Mouse (Mus musculus) midbrain, embryonic 12.5 days (tissue): Measurements from ENCODE around the gene Gdf15. TPM values are rescaled to one million over a fixed set of nuclear protein-coding genes. Genes with fewer than 3 reads are reported as not detected.

Source experiments
- ATAC-seq: fragments of 200-750 bp; cut with Nextera tagmentation; 2 replicates; pipeline ENCODE4 v1.8.0; 2017; ENCODE audit warnings: low read depth, moderate TSS enrichment, moderate library complexity; ENCODE audit not compliant: low FRiP score
- H3K27ac ChIP-seq: fragments of 300-500 bp; sonication (generic); replicated peaks from 2 replicates; pipeline ENCODE4 v1.5.1; 2016; ENCODE audit warnings: mild to moderate bottlenecking
- H3K27me3 ChIP-seq: fragments of 300-500 bp; sonication (generic); 2 replicates; pipeline ENCODE4 v1.6.1; 2016; ENCODE audit warnings: mild to moderate bottlenecking
- H3K36me3 ChIP-seq: fragments of 300-500 bp; sonication (generic); 2 replicates; pipeline ENCODE4 v1.6.1; 2016
- H3K4me1 ChIP-seq: fragments of 300-500 bp; sonication (generic); 2 replicates; pipeline ENCODE4 v1.6.1; 2016
- H3K4me2 ChIP-seq: fragments of 300-500 bp; sonication (generic); replicated peaks from 2 replicates; pipeline ENCODE4 v1.6.1; 2016; ENCODE audit warnings: mild to moderate bottlenecking, moderate library complexity
- H3K4me3 ChIP-seq: fragments of 300-500 bp; sonication (generic); 2 replicates; pipeline ENCODE4 v1.5.1; 2016; ENCODE audit warnings: mild to moderate bottlenecking
- H3K9ac ChIP-seq: fragments of 300-500 bp; sonication (generic); replicated peaks from 2 replicates; pipeline ENCODE4 v1.6.1; 2016; ENCODE audit warnings: mild to moderate bottlenecking, moderate library complexity
- H3K9me3 ChIP-seq: fragments of 300-500 bp; sonication (generic); 2 replicates; pipeline ENCODE4 v1.6.1; 2016; ENCODE audit warnings: mild to moderate bottlenecking
- WGBS: fragments of 180-500 bp; shearing (Covaris S2); methylation state at CpG from one replicate; pipeline ENCODE4 v1.1.7; 2016; 5-methylcytosine and 5-hydroxymethylcytosine counted together
- polyA plus RNA-seq: library from polyadenylated mRNA; unstranded; fragments of >200 nt; fragmentation: Nextera tagmentation; extraction: Ambion mirVana; gene quantifications from 2 replicates; pipeline ENCODE4 v1.2.1, GENCODE M21; 2016

The Gdf15 gene
- 0.17 TPM in 1 of 2 replicates, not detected in the other for polyA plus RNA-seq

- Histone ChIP-seq H3K4me3 (no peak within 1 kb of the TSS), H3K27me3 (peaks cover 31% of the 10 kb centered on the region)
- 74% methylated on average over 6 of the region's 6 CpGs for WGBS
These were observed at the start of gene Gdf15 for GRCm38 (mm10) chr8:70632346-70632892. Gdf15 (minus strand) TSS chr8:70632456.

GRCm38 (mm10) chr8:70681410-70681809, 49.2 kb upstream of the Gdf15 start:
- H3K4me3 ChIP-seq = no peak overlapping the region
- H3K4me1 ChIP-seq = peaks cover 11% of the 10 kb centered on the region; the same call in 1 of the 2 replicates
- H3K27ac ChIP-seq = no peak overlapping the region
- 75% methylated on average over 3 of the region's 3 CpGs for WGBS
- no peak overlapping the region for H3K9ac ChIP-seq
- no peaks in the 10 kb centered on the region for H3K9me3 ChIP-seq
- H3K27me3 ChIP-seq = no peaks in the 10 kb centered on the region
- ATAC-seq = no peak
- no peak overlapping the region for H3K4me2 ChIP-seq
- H3K36me3 ChIP-seq = peaks cover 20% of the 10 kb centered on the region

More at GRCm38 (mm10) chr8:70632346-70632892, at the start of gene Gdf15:
- Histone ChIP-seq H3K4me2 (no peak within 1 kb of the TSS), H3K36me3 (no peaks in the 10 kb centered on the region), H3K27ac (no peak within 1 kb of the TSS), H3K4me1 (peaks cover 20% of the 10 kb centered on the region), H3K9ac (no peak within 1 kb of the TSS), H3K9me3 (no peaks in the 10 kb centered on the region)
- ATAC-seq = no peak

- Histone ChIP-seq H3K4me2 (no peak overlapping the region), H3K4me1 (peaks cover 12% of the 10 kb centered on the region; the same call in 1 of the 2 replicates), H3K9ac (no peak overlapping the region), H3K27me3 (no peaks in the 10 kb centered on the region), H3K36me3 (peaks cover 20% of the 10 kb centered on the region), H3K4me3 (no peak overlapping the region), H3K27ac (no peak overlapping the region), H3K9me3 (no peaks in the 10 kb centered on the region)
- ATAC-seq = no peak
- WGBS = 93% methylated on average over 3 of the region's 3 CpGs
These were observed 47.8 kb upstream of the Gdf15 start for GRCm38 (mm10) chr8:70680039-70680438.

- H3K9ac ChIP-seq = no peak overlapping the region
- H3K27me3 ChIP-seq = no peaks in the 10 kb centered on the region
- ATAC-seq = no peak
- WGBS = 91% methylated on average over 4 of the region's 4 CpGs
- no peaks in the 10 kb centered on the region for H3K9me3 ChIP-seq
- H3K4me3 ChIP-seq = no peak overlapping the region
- peaks cover 20% of the 10 kb centered on the region for H3K36me3 ChIP-seq
- H3K4me2 ChIP-seq = no peak overlapping the region
- peaks cover 16% of the 10 kb centered on the region; the same call in 1 of the 2 replicates for H3K4me1 ChIP-seq
- no peak overlapping the region for H3K27ac ChIP-seq
These were observed 47.1 kb upstream of the Gdf15 start for GRCm38 (mm10) chr8:70679404-70679803.

- no peaks in the 10 kb centered on the region for H3K27me3 ChIP-seq
- peaks cover 20% of the 10 kb centered on the region for H3K36me3 ChIP-seq
- no peaks in the 10 kb centered on the region for H3K9me3 ChIP-seq
- H3K4me2 ChIP-seq = no peak overlapping the region
- H3K4me3 ChIP-seq = no peak overlapping the region
- peaks cover 20% of the 10 kb centered on the region for H3K4me1 ChIP-seq
- ATAC-seq = no peak
- no peak overlapping the region for H3K9ac ChIP-seq
- no peak overlapping the region for H3K27ac ChIP-seq
These were observed 46.4 kb upstream of the Gdf15 start for GRCm38 (mm10) chr8:70678679-70679078.

DNA sequence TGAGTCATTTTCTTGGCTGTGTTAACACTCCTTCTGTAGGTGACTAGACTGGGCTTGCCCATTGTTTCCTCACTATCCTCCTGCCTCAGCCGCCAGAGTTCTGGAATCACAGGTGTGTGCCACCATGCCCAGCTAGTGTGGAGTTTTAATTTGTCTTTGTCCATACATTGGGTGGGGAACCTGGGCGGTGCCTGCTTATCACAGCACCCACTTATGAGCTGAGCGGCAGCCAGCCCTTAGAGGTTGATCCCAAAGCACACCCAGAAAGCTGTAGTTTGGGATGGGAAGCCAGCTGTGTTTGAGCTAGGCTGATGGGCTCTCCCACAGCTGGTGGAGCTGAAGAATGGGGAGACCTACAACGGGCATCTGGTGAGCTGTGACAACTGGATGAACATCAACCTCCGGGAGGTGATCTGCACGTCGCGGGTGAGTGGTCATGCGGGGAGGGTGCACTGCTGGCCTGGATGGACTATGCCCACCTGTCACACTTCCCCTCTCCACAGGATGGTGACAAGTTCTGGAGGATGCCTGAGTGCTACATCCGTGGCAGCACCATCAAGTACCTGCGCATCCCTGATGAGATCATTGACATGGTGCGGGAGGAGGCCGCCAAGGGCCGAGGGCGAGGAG, 45.3 kb upstream of the Gdf15 start:
- Histone ChIP-seq H3K9ac (no peak overlapping the region), H3K4me2 (no peak overlapping the region), H3K36me3 (peaks cover 20% of the 10 kb centered on the region), H3K27ac (no peak overlapping the region), H3K9me3 (no peaks in the 10 kb centered on the region), H3K4me3 (no peak overlapping the region), H3K4me1 (peaks cover 20% of the 10 kb centered on the region), H3K27me3 (no peaks in the 10 kb centered on the region)
- ATAC-seq = no peak
- 91% methylated on average over 15 of the region's 15 CpGs for WGBS

GRCm38 (mm10) chr8:70675336-70675735, 43.1 kb upstream of the Gdf15 start:
- Histone ChIP-seq H3K36me3 (peaks cover 20% of the 10 kb centered on the region), H3K4me2 (no peak overlapping the region), H3K9me3 (no peaks in the 10 kb centered on the region), H3K27ac (no peak overlapping the region), H3K4me3 (no peak overlapping the region), H3K27me3 (no peaks in the 10 kb centered on the region), H3K4me1 (peaks cover 15% of the 10 kb centered on the region), H3K9ac (no peak overlapping the region)
- no peak for ATAC-seq
- WGBS = 94% methylated on average over 1 of the region's 1 CpGs

GRCm38 (mm10) chr8:70674716-70675115, 42.5 kb upstream of the Gdf15 start:
- WGBS = 88% methylated on average over 4 of the region's 4 CpGs
- ATAC-seq = no peak
- H3K4me2 ChIP-seq = no peak overlapping the region
- H3K4me3 ChIP-seq = no peak overlapping the region
- H3K9ac ChIP-seq = no peak overlapping the region; the same call in 1 of the 2 replicates
- no peaks in the 10 kb centered on the region for H3K9me3 ChIP-seq
- peaks cover 20% of the 10 kb centered on the region for H3K36me3 ChIP-seq
- H3K27me3 ChIP-seq = no peaks in the 10 kb centered on the region
- H3K4me1 ChIP-seq = peaks cover 15% of the 10 kb centered on the region
- H3K27ac ChIP-seq = no peak overlapping the region

GRCm38 (mm10) chr8:70674109-70674508, 41.9 kb upstream of the Gdf15 start:
- H3K9me3 ChIP-seq = no peaks in the 10 kb centered on the region
- WGBS = 84% methylated on average over 3 of the region's 3 CpGs
- 0 out of 2 replicates have a peak, but pooled peaks have one; percentile 3 for ATAC-seq
- H3K4me1 ChIP-seq = peaks cover 15% of the 10 kb centered on the region
- H3K36me3 ChIP-seq = peaks cover 18% of the 10 kb centered on the region
- H3K4me2 ChIP-seq = peak overlapping the region; percentile 75
- no peaks in the 10 kb centered on the region for H3K27me3 ChIP-seq
- peak overlapping the region; percentile 71 for H3K9ac ChIP-seq
- H3K4me3 ChIP-seq = peak overlapping the region; percentile 69
- peak overlapping the region; percentile 92 for H3K27ac ChIP-seq

GRCm38 (mm10) chr8:70673079-70673856, 41.0 kb upstream of the Gdf15 start, which contains the start of gene Lsm4:
Lsm4 (plus strand) TSS chr8:70673248.
- peak within 1 kb of the TSS; percentile 69 for H3K4me3 ChIP-seq
- WGBS = under 1% methylated on average over 60 of the region's 60 CpGs
- peak; percentile 98 for ATAC-seq

DNA sequence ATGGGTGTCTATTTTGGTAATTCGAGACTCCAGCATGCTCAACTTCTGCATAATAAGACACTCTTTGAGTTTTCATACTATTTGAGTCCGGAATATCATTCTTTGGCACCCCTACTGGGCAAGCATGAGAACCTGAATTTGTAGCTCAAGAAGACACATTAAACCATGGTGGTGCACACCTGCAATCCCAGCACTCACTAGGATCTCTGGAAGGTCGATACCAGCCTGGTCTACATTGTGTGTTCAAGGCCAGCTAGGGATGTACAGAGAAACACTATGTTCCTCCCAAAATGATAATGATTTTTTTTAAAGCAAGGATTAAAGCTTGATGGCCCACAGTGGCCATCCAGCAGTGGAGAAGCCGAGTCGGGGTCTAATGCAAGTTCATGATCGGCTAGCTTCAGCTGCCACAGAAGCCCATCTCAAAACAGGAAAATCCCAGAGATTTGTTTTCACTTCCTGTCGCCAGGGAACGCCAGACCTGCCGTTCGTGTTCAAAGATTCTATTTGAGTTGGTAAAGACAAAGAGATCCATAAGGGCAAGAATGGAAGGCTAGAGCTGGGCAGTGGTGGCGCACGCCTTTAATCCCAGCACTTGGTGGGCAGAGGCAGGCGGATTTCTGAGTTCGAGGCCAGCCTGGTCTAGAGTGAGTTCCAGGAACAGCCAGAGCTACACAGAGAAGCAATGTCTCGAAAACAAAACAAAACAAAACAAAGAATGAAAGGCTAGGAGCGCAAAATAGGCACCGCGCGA, 40.2 kb upstream of the Gdf15 start:
- peak overlapping the region; percentile 47 for H3K4me2 ChIP-seq
- H3K27me3 ChIP-seq = no peaks in the 10 kb centered on the region
- peaks cover 2% of the 10 kb centered on the region; the same call in 1 of the 2 replicates for H3K36me3 ChIP-seq
- H3K4me3 ChIP-seq = peak overlapping the region; percentile 69
- peaks cover 15% of the 10 kb centered on the region for H3K4me1 ChIP-seq
- ATAC-seq = no peak
- WGBS = 41% methylated on average over 19 of the region's 19 CpGs
- no peaks in the 10 kb centered on the region for H3K9me3 ChIP-seq
- peak overlapping the region; percentile 45 for H3K9ac ChIP-seq
- H3K27ac ChIP-seq = peak overlapping the region; percentile 92

More at GRCm38 (mm10) chr8:70673079-70673856, 41.0 kb upstream of the Gdf15 start, which contains the start of gene Lsm4:
- peaks cover 10% of the 10 kb centered on the region for H3K36me3 ChIP-seq
- H3K27ac ChIP-seq = peak within 1 kb of the TSS; percentile 92
- no peaks in the 10 kb centered on the region for H3K9me3 ChIP-seq
- H3K4me2 ChIP-seq = peak within 1 kb of the TSS; percentile 75
- H3K9ac ChIP-seq = peak within 1 kb of the TSS; percentile 71
- no peaks in the 10 kb centered on the region for H3K27me3 ChIP-seq
- H3K4me1 ChIP-seq = peaks cover 15% of the 10 kb centered on the region
